Mouse (Mus musculus) forebrain, embryonic 14.5 days (tissue): ENCODE measurements around the gene Tmem109. TPM values are rescaled to one million over a fixed set of nuclear protein-coding genes. Genes with fewer than 3 reads are reported as not detected.

Experiments used
- ATAC-seq: fragments of 200-750 bp; cut with Nextera tagmentation; 2 replicates; pipeline ENCODE4 v1.8.0; 2017; ENCODE audit warnings: mild to moderate bottlenecking, moderate library complexity
- DNase-seq: peaks from one replicate; pipeline ENCODE4 v3.0.0-alpha.2; 2015; ENCODE audit warnings: low spot score
- H3K27ac ChIP-seq: fragments of 300-500 bp; sonication (generic); 2 replicates; pipeline ENCODE4 v1.5.1; 2014; ENCODE audit warnings: low read depth, mild to moderate bottlenecking, control low read depth, low read length, moderate library complexity
- H3K27me3 ChIP-seq: fragments of 300-500 bp; sonication (generic); replicated peaks from 2 replicates; pipeline ENCODE4 v1.6.1; 2014; ENCODE audit warnings: low read length, control low read depth, mixed read lengths; ENCODE audit not compliant: control insufficient read depth, insufficient read depth
- H3K36me3 ChIP-seq: fragments of 300-500 bp; sonication (generic); 2 replicates; pipeline ENCODE4 v1.6.1; 2014; ENCODE audit warnings: low read length, control low read depth; ENCODE audit not compliant: control insufficient read depth, insufficient read depth
- H3K4me1 ChIP-seq: fragments of 300-500 bp; sonication (generic); 2 replicates; pipeline ENCODE4 v1.6.1; 2014; ENCODE audit warnings: antibody characterized with exemption, low read length, control low read depth; ENCODE audit not compliant: control insufficient read depth, insufficient read depth
- H3K4me2 ChIP-seq: fragments of 300-500 bp; sonication (generic); 2 replicates; pipeline ENCODE4 v1.6.1; 2014; ENCODE audit warnings: mild to moderate bottlenecking, control low read depth, low read length
- H3K4me3 ChIP-seq: fragments of 300-500 bp; sonication (generic); 2 replicates; pipeline ENCODE4 v1.5.1; 2014; ENCODE audit warnings: low read depth, low read length, control low read depth
- H3K9ac ChIP-seq: fragments of 300-500 bp; sonication (generic); 2 replicates; pipeline ENCODE4 v1.6.1; 2014; ENCODE audit warnings: mild to moderate bottlenecking, low read length, control low read depth, moderate library complexity
- H3K9me3 ChIP-seq: fragments of 300-500 bp; sonication (generic); replicated peaks from 2 replicates; pipeline ENCODE4 v1.6.1; 2016; ENCODE audit warnings: low read length, control low read depth, mixed read lengths; ENCODE audit not compliant: control insufficient read depth
- WGBS: fragments of 180-500 bp; shearing (Covaris S2); extraction: QIAGEN DNeasy Blood & Tissue Kit; methylation state at CpG from one replicate; pipeline ENCODE4 v1.1.7; 2014; 5-methylcytosine and 5-hydroxymethylcytosine counted together
- polyA plus RNA-seq: library from polyadenylated mRNA; unstranded; fragments of >200 nt; fragmentation: Nextera tagmentation; extraction: Ambion mirVana; gene quantifications from 2 replicates; pipeline ENCODE4 v1.2.1, GENCODE M21; 2014

Tmem109 gene
- polyA plus RNA-seq, 1 experiment from 2014 or later = 42.7 TPM

DNA sequence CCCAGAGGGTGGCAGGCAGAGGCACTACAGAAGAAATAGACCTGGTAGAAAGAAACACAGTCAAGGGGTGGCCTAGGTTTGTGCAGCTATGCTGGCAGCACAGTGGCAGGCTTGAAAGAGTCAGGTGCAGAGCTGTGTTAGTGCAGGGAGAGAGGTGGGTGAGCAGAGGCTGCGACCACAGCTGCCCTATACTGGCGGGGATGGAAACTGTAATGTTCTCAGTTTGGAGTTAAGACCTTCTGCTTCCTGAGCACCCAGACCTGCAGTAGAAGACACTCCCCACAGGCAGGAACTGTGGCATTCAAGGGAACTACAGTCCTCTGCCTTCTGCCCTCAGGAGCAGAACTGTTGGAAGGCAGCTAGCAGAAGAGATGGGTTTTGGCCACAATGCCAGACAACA, 33.1 kb upstream of the Tmem109 start:
- Histone ChIP-seq H3K36me3 (no peaks in the 10 kb centered on the region), H3K4me1 (no peaks in the 10 kb centered on the region), H3K9me3 (no peaks in the 10 kb centered on the region)

DNA sequence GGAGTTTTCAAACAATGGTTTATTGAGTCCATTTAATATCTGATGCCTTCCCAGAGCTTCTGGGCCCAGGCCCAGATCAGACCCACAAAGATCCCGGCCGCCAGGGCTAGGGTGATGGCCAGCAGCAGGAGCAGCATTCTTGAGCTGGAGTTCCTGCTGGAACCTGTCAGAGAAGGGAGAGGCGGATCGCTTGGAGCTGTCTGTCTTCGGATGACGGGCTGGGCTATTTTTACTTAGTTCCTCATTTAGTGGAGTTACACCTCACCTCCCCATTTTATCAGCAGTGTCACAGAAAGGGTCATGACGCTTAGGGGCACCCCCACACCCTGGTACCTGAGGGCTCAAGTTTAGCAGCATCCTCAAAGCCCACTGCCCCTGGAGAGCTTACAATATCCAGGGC, 32.5 kb upstream of the Tmem109 start:
- DNase-seq (no peak), ATAC-seq (no peak)
- H3K4me1 ChIP-seq = no peaks in the 10 kb centered on the region
- no peak overlapping the region for H3K27ac ChIP-seq
- H3K9me3 ChIP-seq = no peaks in the 10 kb centered on the region
- H3K36me3 ChIP-seq = peaks cover 2% of the 10 kb centered on the region; the same call in 1 of the 2 replicates
- H3K27me3 ChIP-seq = no peaks in the 10 kb centered on the region
- 82% methylated on average over 7 of the region's 7 CpGs for WGBS
- no peak overlapping the region for H3K4me2 ChIP-seq
- no peak overlapping the region for H3K9ac ChIP-seq
- no peak overlapping the region for H3K4me3 ChIP-seq

More for the DNA sequence above, 33.1 kb upstream of the Tmem109 start:
- no peak for ATAC-seq
- 88% methylated on average over 2 of the region's 2 CpGs for WGBS
- no peak overlapping the region for H3K9ac ChIP-seq
- no peak overlapping the region for H3K27ac ChIP-seq
- H3K4me2 ChIP-seq = no peak overlapping the region
- no peak overlapping the region for H3K4me3 ChIP-seq
- no peaks in the 10 kb centered on the region for H3K27me3 ChIP-seq
- no peak for DNase-seq

DNA sequence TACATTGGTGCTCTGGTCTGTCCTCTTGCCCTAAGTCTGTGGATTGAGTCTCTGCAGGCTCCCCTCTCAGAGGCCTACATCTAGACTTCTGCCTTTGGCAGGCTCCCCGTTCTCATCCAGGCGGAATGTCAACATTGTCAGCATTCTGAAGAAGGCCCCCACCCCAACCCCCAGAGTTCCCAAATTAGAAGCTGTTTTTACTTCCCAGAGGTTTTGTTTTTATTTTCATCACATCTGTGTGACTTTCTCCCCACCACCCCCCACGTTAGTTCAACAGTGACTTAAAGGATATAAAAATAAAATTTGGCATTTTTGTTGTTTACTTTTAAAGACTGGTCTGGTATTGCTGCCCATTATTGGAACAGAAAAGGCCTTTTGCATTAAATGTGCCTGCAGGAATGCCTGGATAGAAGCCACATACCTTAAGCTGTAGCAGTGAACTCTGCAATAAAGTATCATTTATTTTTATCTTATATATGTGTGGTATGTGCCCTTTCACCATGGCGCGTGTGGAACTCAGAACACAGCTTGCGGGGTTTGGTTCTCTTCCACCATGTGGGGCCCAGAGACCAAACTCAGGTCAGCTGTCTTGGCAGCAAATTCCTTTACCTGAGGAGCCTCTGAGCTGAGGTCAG, 27.4 kb upstream of the Tmem109 start:
- peaks cover 37% of the 10 kb centered on the region for H3K36me3 ChIP-seq
- no peak overlapping the region for H3K4me2 ChIP-seq
- H3K4me1 ChIP-seq = no peaks in the 10 kb centered on the region
- 84% methylated on average over 6 of the region's 6 CpGs for WGBS
- no peak for DNase-seq
- ATAC-seq = no peak
- no peak overlapping the region for H3K4me3 ChIP-seq
- no peak overlapping the region for H3K9ac ChIP-seq
- H3K27me3 ChIP-seq = no peaks in the 10 kb centered on the region
- no peak overlapping the region for H3K27ac ChIP-seq
- H3K9me3 ChIP-seq = no peaks in the 10 kb centered on the region

DNA sequence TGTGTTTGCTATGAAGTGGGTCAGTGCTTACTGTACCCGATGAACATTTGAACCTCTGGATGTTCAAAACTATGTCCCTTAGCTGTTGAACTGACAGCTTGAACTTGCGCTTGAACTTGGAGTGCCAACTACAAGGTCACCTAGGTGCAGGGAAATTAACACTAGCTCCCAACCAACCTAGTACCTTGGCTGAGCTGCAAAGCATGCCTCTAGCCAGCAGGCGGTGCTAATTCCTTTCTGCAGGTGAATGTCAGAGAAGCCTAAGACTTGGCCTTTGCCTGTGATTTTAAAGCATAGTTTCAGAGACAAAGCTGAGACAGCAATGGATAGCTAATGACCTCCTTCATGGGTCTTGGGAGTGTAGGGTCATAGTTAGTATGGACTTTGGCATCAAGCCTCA, 26.1 kb upstream of the Tmem109 start:
- ATAC-seq (0 out of 2 replicates have a peak, but pooled peaks have one; percentile 3), DNase-seq (peak; percentile 56)
- no peaks in the 10 kb centered on the region for H3K4me1 ChIP-seq
- 72% methylated on average over 3 of the region's 3 CpGs for WGBS
- H3K4me2 ChIP-seq = no peak overlapping the region
- no peaks in the 10 kb centered on the region for H3K27me3 ChIP-seq
- H3K4me3 ChIP-seq = no peak overlapping the region
- H3K9me3 ChIP-seq = no peaks in the 10 kb centered on the region
- H3K36me3 ChIP-seq = peaks cover 50% of the 10 kb centered on the region
- H3K9ac ChIP-seq = no peak overlapping the region
- no peak overlapping the region for H3K27ac ChIP-seq

DNA sequence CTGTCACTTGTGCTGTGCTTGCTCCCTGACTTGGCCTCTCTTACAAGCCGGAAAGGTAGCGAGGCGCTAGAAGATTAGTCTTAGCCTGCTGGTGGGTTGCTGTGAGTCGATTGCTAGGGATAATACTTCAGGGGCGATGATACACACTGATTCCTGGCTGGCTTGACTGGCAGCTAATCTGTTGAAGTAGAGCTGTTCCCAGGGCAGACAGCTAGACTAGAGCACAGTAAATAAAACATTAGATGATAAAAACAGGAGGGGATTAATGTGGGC, 23.9 kb upstream of the Tmem109 start:
- peaks cover 73% of the 10 kb centered on the region for H3K36me3 ChIP-seq
- H3K4me1 ChIP-seq = no peaks in the 10 kb centered on the region
- no peak overlapping the region for H3K4me3 ChIP-seq
- H3K27me3 ChIP-seq = no peaks in the 10 kb centered on the region
- H3K9ac ChIP-seq = no peak overlapping the region
- H3K27ac ChIP-seq = no peak overlapping the region
- WGBS = 87% methylated on average over 5 of the region's 5 CpGs
- no peak overlapping the region for H3K4me2 ChIP-seq
- ATAC-seq (no peak), DNase-seq (no peak)
- H3K9me3 ChIP-seq = no peaks in the 10 kb centered on the region

DNA sequence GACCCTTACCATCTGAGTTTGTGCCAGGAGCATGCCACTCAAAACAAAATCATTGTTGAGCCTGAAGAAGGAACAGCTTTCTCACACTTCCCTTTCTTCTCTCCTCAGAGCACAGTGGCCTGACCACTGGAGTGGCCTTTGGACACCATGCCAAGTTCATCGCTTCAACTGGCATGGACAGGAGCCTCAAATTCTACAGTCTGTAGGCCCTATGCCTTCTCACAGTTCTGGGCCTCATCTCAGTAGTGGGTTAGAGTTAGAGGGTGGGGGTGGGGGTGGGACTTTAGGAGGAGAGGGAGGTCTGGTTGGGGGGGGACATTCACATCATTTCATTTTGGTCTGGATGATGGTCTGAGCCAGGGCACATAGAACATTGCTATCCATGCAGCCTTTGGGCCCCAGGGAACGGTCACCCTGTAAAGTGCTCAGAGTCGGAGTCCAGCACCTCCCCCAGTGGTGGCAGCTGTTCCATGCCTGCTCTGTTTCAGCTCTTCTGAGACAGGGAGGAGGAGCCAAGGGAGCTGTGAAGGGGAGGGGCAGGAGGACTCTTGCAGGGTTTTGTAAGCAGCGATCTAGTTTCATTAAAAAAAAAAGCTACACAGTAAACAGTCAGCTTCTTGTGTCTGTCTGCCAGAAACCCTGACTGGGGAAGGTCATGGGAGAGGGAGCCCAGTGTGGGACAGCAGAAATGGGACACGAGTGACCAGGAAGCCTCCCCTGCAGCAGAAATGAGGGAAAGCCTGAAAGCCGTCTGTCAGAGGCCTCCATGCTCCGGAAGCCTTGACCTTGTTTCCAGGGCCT, 23.3 kb upstream of the Tmem109 start:
- DNase-seq (no peak), ATAC-seq (peak; percentile 30; the same call in 1 of the 2 replicates)
- H3K9me3 ChIP-seq = no peaks in the 10 kb centered on the region
- WGBS = 66% methylated on average over 7 of the region's 7 CpGs
- no peaks in the 10 kb centered on the region for H3K4me1 ChIP-seq
- no peaks in the 10 kb centered on the region for H3K27me3 ChIP-seq
- H3K27ac ChIP-seq = no peak overlapping the region
- peaks cover 78% of the 10 kb centered on the region for H3K36me3 ChIP-seq
- H3K9ac ChIP-seq = no peak overlapping the region
- H3K4me3 ChIP-seq = no peak overlapping the region
- no peak overlapping the region for H3K4me2 ChIP-seq

DNA sequence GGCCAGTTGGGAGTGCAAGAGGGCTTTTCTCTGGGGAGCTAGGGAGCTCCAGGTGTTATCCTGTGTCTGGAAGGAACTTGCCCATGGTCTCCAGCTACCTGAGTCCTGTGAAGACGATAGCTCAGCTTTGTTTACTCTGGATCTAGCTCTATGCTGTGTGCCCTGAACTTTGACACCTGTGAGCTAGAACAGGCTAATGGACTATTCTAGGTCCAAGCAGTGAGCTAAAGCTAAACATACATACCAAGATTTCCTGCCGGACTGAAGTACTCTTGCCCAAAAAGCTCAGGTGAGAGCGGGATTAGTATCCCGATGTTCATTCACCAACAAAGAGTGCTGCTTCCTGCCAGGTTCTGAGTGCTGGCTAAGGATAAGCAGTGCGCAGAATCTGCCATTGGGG, 22.7 kb upstream of the Tmem109 start:
- ATAC-seq (no peak), DNase-seq (no peak)
- no peak overlapping the region for H3K4me2 ChIP-seq
- no peaks in the 10 kb centered on the region for H3K4me1 ChIP-seq
- H3K27ac ChIP-seq = no peak overlapping the region
- H3K9ac ChIP-seq = no peak overlapping the region
- no peak overlapping the region for H3K4me3 ChIP-seq
- peaks cover 84% of the 10 kb centered on the region for H3K36me3 ChIP-seq
- H3K9me3 ChIP-seq = no peaks in the 10 kb centered on the region
- 98% methylated on average over 5 of the region's 5 CpGs for WGBS
- H3K27me3 ChIP-seq = no peaks in the 10 kb centered on the region

DNA sequence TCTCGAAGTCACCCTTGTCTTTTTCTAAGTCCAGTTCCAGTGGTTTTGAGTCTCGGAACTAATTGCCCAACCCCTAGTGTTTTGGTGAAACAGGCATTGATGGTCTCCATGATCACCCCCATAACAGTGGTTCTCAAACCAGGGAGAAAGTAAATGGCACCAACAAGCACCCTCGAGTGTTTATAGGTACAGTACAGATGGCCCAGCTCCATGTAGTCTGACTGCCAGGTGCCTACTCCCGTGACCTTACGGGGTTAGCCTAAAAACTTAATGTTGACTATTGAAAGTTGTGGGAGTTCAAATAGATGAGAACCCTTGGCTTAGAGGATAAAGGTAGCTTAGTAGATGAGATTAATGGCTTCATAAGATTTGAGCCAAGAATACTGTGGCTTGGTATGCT, 19.2 kb upstream of the Tmem109 start:
- Histone ChIP-seq H3K36me3 (peaks cover 82% of the 10 kb centered on the region), H3K4me2 (no peak overlapping the region), H3K27me3 (no peaks in the 10 kb centered on the region), H3K4me1 (peaks cover 10% of the 10 kb centered on the region), H3K9me3 (no peaks in the 10 kb centered on the region), H3K27ac (no peak overlapping the region), H3K4me3 (no peak overlapping the region), H3K9ac (no peak overlapping the region)
- ATAC-seq (no peak), DNase-seq (no peak)
- 94% methylated on average over 5 of the region's 5 CpGs for WGBS

DNA sequence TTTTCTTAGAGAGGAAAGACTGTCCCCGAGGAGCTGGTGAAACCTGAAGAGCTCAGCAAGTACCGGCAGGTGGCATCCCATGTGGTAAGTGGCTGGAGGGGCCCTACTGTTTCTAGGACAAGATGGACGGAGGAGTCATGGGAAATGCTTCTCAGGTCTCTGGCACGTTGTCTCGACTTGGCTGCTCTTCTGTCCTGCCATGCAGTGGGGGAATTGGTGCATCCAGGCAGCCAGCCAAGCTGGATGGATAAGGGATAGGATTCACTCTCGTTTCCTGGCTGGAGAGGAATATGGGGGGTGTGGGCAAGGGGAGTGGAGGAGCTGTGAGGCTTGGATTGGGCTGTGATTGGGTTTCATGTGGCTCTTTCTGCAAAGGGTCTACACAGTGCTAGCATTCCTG, 18.5 kb upstream of the Tmem109 start:
- Histone ChIP-seq H3K4me1 (peaks cover 11% of the 10 kb centered on the region), H3K9ac (no peak overlapping the region), H3K27me3 (no peaks in the 10 kb centered on the region), H3K36me3 (peaks cover 75% of the 10 kb centered on the region), H3K9me3 (no peaks in the 10 kb centered on the region), H3K27ac (no peak overlapping the region), H3K4me3 (no peak overlapping the region), H3K4me2 (no peak overlapping the region)
- 82% methylated on average over 6 of the region's 6 CpGs for WGBS
- ATAC-seq = no peak
- no peak for DNase-seq
